Mouse (Mus musculus): Measurements from ENCODE around the gene Rbm8a.

GRCm38 (mm10) chr3:96662731-96663316 is 33.1 kb downstream of the Rbm8a start:
- TF ChIP-seq GATA1 (IDR thresholded peaks at IDR 0.05; ENCODE audit: low read depth, low read length) (no peak), CTCF (IDR thresholded peaks at IDR 0.05 in 2 of 3, conservative IDR thresholded peaks at IDR 0.05 in 1 of 3; ENCODE audit: control insufficient read depth in 1 of 3, insufficient read depth in 1 of 3, low read depth in 2 of 3, low read length in 3 of 3, poor library complexity in 1 of 3, severe bottlenecking in 1 of 3) (no peak), USF1 (IDR thresholded peaks at IDR 0.05; ENCODE audit: low read depth, low read length) (no peak), POLR2A (IDR thresholded peaks at IDR 0.05; ENCODE audit: control insufficient read depth in 1 of 2, insufficient read depth in 1 of 2, low read depth in 1 of 2, low read length in 2 of 2, poor library complexity in 1 of 2) (no peak), POLR2AphosphoS5 (IDR thresholded peaks at IDR 0.05; ENCODE audit: borderline replicate concordance, low read depth, low read length) (no peak), TCF12 (IDR thresholded peaks at IDR 0.05; ENCODE audit: low read depth, low read length) (no peak), MYB (IDR thresholded peaks at IDR 0.05; ENCODE audit: low read depth, low read length) (no peak), NELFE (IDR thresholded peaks at IDR 0.05; ENCODE audit: low read depth, low read length) (no peak)

Data from MEL (cell line).